In the genomic region with DNA sequence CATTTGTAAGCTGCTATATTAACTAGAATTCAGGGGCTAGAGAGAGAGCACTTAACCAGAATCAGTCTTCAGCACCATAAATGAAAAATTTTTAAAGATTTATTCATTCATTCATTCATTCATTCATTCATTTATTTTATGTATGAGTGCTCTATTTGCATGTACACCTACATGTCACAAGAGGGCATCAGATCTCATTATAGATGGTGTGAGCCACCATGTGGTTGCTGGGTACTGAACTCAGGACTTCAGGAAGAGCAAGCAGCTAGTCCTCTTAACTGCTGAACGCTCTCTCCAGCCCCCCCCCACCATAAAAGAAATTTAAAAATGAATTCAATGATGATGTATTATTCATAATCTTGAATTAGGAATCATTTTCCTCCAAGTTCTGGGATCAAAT, we compare ENCODE assay signal across 16 mouse cellular contexts. TPM values are rescaled to one million over a fixed set of nuclear protein-coding genes. Genes with fewer than 3 reads are reported as not detected.
DNase-seq lines count a peak whose midpoint lies in the region; ATAC-seq and TF ChIP-seq lines count a peak whose summit lies in the region.
"Had no signal": no experiment of that assay in that cellular context is flagged by ENCODE, and none has a peak within 500 bp of the region (broad histone marks: within the 10 kb centered on the region; RNA-seq: fewer than 3 reads in every experiment).

No protein-coding gene starts in this region.

- H3K9ac ChIP-seq in liver, adult 2 months (ENCODE audit: low read depth, low read length), result no peak overlapping the region
- no peak overlapping the region for H3K9ac ChIP-seq in liver, embryonic 11.5 days (ENCODE audit: low read depth, low read length)
- H3K9ac ChIP-seq in stomach, postnatal 0 days (ENCODE audit: low read length), result no peak overlapping the region
- H3K9ac ChIP-seq: limb, embryonic 15.5 days had no signal

- peak; percentile 24 for DNase-seq in CD4-positive, CD25-positive, alpha-beta regulatory T cell, adult 2 months (ENCODE audit: low read depth, low spot score)
- DNase-seq in liver, adult 2 months (ENCODE audit: extremely low read depth, low read depth, low spot score), result peak; percentile 17
- no peak for DNase-seq in liver, embryonic 11.5 days (ENCODE audit: low spot score)
- DNase-seq in T-cell, adult 2 months (ENCODE audit: low spot score), result peak; percentile 14
- DNase-seq in stomach, postnatal 0 days (ENCODE audit: low spot score), result no peak
- DNase-seq in frontal cortex, postnatal 14 days (ENCODE audit: low spot score in 2 of 2), result no peak
- DNase-seq in urinary bladder, postnatal 25 days (ENCODE audit: low spot score), result no peak
- DNase-seq: cerebellum, adult 2 months; cerebellum, postnatal 36 days; gastrocnemius, postnatal 25 days; lung, adult 2 months; right cerebral cortex, postnatal 4 days; thymus, postnatal 14 days had no signal

- TF ChIP-seq EP300 in stomach, postnatal 0 days (optimal IDR thresholded peaks at IDR 0.05), result no peak

- no peak overlapping the region for H3K4me2 ChIP-seq in liver, embryonic 11.5 days
- no peak overlapping the region for H3K4me2 ChIP-seq in stomach, postnatal 0 days (replicated peaks; ENCODE audit: low read depth)
- H3K4me2 ChIP-seq: limb, embryonic 15.5 days had no signal

- no peaks in the 10 kb centered on the region for H3K27me3 ChIP-seq in liver, adult 2 months (ENCODE audit: control insufficient read depth, insufficient read depth, low read length)
- no peaks in the 10 kb centered on the region for H3K27me3 ChIP-seq in liver, embryonic 11.5 days (replicated peaks; ENCODE audit: control insufficient read depth, insufficient read depth, low read length)
- no peaks in the 10 kb centered on the region for H3K27me3 ChIP-seq in stomach, postnatal 0 days (ENCODE audit: control insufficient read depth, insufficient read depth, low read length)
- H3K27me3 ChIP-seq: limb, embryonic 15.5 days had no signal

- no peak for TF ChIP-seq POLR2A in liver, adult 2 months (IDR thresholded peaks at IDR 0.05; ENCODE audit: extremely low read depth, insufficient read depth, low read length)

- H3K27ac ChIP-seq in liver, adult 2 months (replicated peaks; ENCODE audit: insufficient read depth, low read depth, low read length), result no peak overlapping the region
- H3K27ac ChIP-seq in liver, embryonic 11.5 days (ENCODE audit: low read depth, low read length), result no peak overlapping the region
- no peak overlapping the region for H3K27ac ChIP-seq in stomach, postnatal 0 days (replicated peaks)
- H3K27ac ChIP-seq: limb, embryonic 15.5 days had no signal

- ATAC-seq in CD4-positive, CD25-positive, alpha-beta regulatory T cell, adult 4 months, result no peak
- ATAC-seq in liver, embryonic 11.5 days (replicated peaks; ENCODE audit: low FRiP score), result no peak
- no peak for ATAC-seq in stomach, postnatal 0 days (ENCODE audit: low FRiP score, low TSS enrichment)
- ATAC-seq: midbrain, embryonic 16.5 days had no signal

- no peaks in the 10 kb centered on the region for H3K9me3 ChIP-seq in liver, embryonic 11.5 days (ENCODE audit: control insufficient read depth, low read length)
- H3K9me3 ChIP-seq in stomach, postnatal 0 days (ENCODE audit: control insufficient read depth, low read length), result no peaks in the 10 kb centered on the region
- H3K9me3 ChIP-seq: limb, embryonic 15.5 days had no signal

- H3K4me1 ChIP-seq in liver, adult 2 months (ENCODE audit: control insufficient read depth, insufficient read depth, low read length), result no peaks in the 10 kb centered on the region; the same call in 1 of the 2 replicates
- no peaks in the 10 kb centered on the region for H3K4me1 ChIP-seq in liver, embryonic 11.5 days (replicated peaks; ENCODE audit: control insufficient read depth, insufficient read depth, low read length)
- H3K4me1 ChIP-seq in stomach, postnatal 0 days (replicated peaks; ENCODE audit: control insufficient read depth, insufficient read depth), result no peaks in the 10 kb centered on the region
- H3K4me1 ChIP-seq: limb, embryonic 15.5 days had no signal

- WGBS in liver, adult 2 months, result 97% methylated on average over 1 of the region's 1 CpGs
- WGBS in liver, embryonic 11.5 days, result 91% methylated on average over 1 of the region's 1 CpGs
- WGBS in stomach, postnatal 0 days, result 97% methylated on average over 1 of the region's 1 CpGs

- H3K79me2 ChIP-seq in liver, adult 2 months (ENCODE audit: control insufficient read depth, insufficient read depth, low read length), result peaks cover 5% of the 10 kb centered on the region; the same call in 1 of the 2 replicates

- no peaks in the 10 kb centered on the region for H3K36me3 ChIP-seq in liver, adult 2 months (ENCODE audit: control insufficient read depth, insufficient read depth, low read length)
- no peaks in the 10 kb centered on the region for H3K36me3 ChIP-seq in liver, embryonic 11.5 days (ENCODE audit: control insufficient read depth, insufficient read depth, low read length)
- H3K36me3 ChIP-seq in stomach, postnatal 0 days (ENCODE audit: control insufficient read depth, insufficient read depth, low read length), result no peaks in the 10 kb centered on the region
- H3K36me3 ChIP-seq: limb, embryonic 15.5 days had no signal

- H3K4me3 ChIP-seq in liver, adult 2 months (ENCODE audit: insufficient read depth, low read depth, low read length), result no peak overlapping the region
- H3K4me3 ChIP-seq in liver, embryonic 11.5 days (ENCODE audit: low read depth, low read length), result no peak overlapping the region
- H3K4me3 ChIP-seq in stomach, postnatal 0 days (ENCODE audit: low read depth, low read length), result no peak overlapping the region
- H3K4me3 ChIP-seq: limb, embryonic 15.5 days had no signal

- TF ChIP-seq CTCF in liver, adult 2 months (IDR thresholded peaks at IDR 0.05; ENCODE audit: low read depth, low read length), result no peak
- peak; percentile 34 for TF ChIP-seq CTCF in stomach, postnatal 0 days (IDR thresholded peaks at IDR 0.05; ENCODE audit: low read depth)

RNA-seq across cellular contexts. Expression of a gene that starts 22.4 kb away (rescaled TPM):
- 10 to 100 TPM; 24.6 to 31.5 TPM for polyA plus RNA-seq in CD4-positive, CD25-positive, alpha-beta regulatory T cell, adult 4 months (2017; shearing (Covaris generic))
- total RNA-seq in liver, adult 2 months (2014; rRNA removed), result 9.3 and 12.1 TPM in 2 replicates
- 3.8 and 4.4 TPM in 2 replicates for polyA plus RNA-seq in liver, adult 2 months (2012; rRNA removed)
- 19.5 and 23.7 TPM in 2 replicates for polyA plus RNA-seq in liver, embryonic 11.5 days (2014; fragmentation: Nextera tagmentation; extraction: Ambion mirVana)
- polyA plus RNA-seq in stomach, postnatal 0 days (2015; fragmentation: Nextera tagmentation; extraction: Ambion mirVana), result 13.0 and 13.7 TPM in 2 replicates

RNA-seq across cellular contexts. Expression of a gene that starts 29.3 kb away (rescaled TPM):
- 10 to 100 TPM; 30.3 to 30.7 TPM for polyA plus RNA-seq in CD4-positive, CD25-positive, alpha-beta regulatory T cell, adult 4 months (2017; shearing (Covaris generic))
- total RNA-seq in liver, adult 2 months (2014; rRNA removed), result 6.9 and 11.5 TPM in 2 replicates
- 5.4 and 7.1 TPM in 2 replicates for polyA plus RNA-seq in liver, adult 2 months (2012; rRNA removed)
- polyA plus RNA-seq in liver, embryonic 11.5 days (2014; fragmentation: Nextera tagmentation; extraction: Ambion mirVana), result 36.5 and 39.7 TPM in 2 replicates
- 14.2 and 15.5 TPM in 2 replicates for polyA plus RNA-seq in stomach, postnatal 0 days (2015; fragmentation: Nextera tagmentation; extraction: Ambion mirVana)

Comparison
In these comparisons a context has a peak if more than half of its experiments do, and no peak if none do; other contexts are left out.
1. DNase-seq: peak in CD4-positive, CD25-positive, alpha-beta regulatory T cell, adult 2 months (single experiment), liver, adult 2 months (single experiment) and T-cell, adult 2 months (single experiment); none in liver, embryonic 11.5 days (single experiment), stomach, postnatal 0 days (single experiment), frontal cortex, postnatal 14 days (0 of 2) and urinary bladder, postnatal 25 days (single experiment).